Mouse (Mus musculus) embryonic facial prominence, embryonic 10.5 days (tissue): ENCODE measurements around the gene Abcc5. TPM values are rescaled to one million over a fixed set of nuclear protein-coding genes. Genes with fewer than 3 reads are reported as not detected.
"Not testable (repeated sequence)": the region's sequence is repeated elsewhere in the genome, so short reads cannot be mapped to it uniquely, and the experiment has no call there.

Source experiments
- DNase-seq: peaks from one replicate; pipeline ENCODE4 v3.0.0-alpha.2; 2017; ENCODE audit warnings: low spot score
- H3K27ac ChIP-seq: fragments of 300-500 bp; sonication (generic); replicated peaks from 2 replicates; pipeline ENCODE4 v1.5.1; 2016; ENCODE audit warnings: mild to moderate bottlenecking
- H3K27me3 ChIP-seq: fragments of 300-500 bp; sonication (generic); replicated peaks from 2 replicates; pipeline ENCODE4 v1.6.1; 2016; ENCODE audit warnings: low read depth, mild to moderate bottlenecking; ENCODE audit not compliant: poor library complexity, severe bottlenecking
- H3K36me3 ChIP-seq: fragments of 300-500 bp; sonication (generic); replicated peaks from 2 replicates; pipeline ENCODE4 v1.6.1; 2016; ENCODE audit warnings: mild to moderate bottlenecking, moderate library complexity
- H3K4me1 ChIP-seq: fragments of 300-500 bp; sonication (generic); 2 replicates; pipeline ENCODE4 v1.6.1; 2016
- H3K4me3 ChIP-seq: fragments of 300-500 bp; sonication (generic); 2 replicates; pipeline ENCODE4 v1.5.1; 2016; ENCODE audit warnings: mild to moderate bottlenecking, moderate library complexity
- H3K9me3 ChIP-seq: fragments of 300-500 bp; sonication (generic); 2 replicates; pipeline ENCODE4 v1.6.1; 2016; ENCODE audit warnings: mild to moderate bottlenecking
- WGBS: fragments of 180-500 bp; shearing (Covaris S2); methylation state at CpG from one replicate; pipeline ENCODE4 v1.1.7; 2016; 5-methylcytosine and 5-hydroxymethylcytosine counted together
- polyA plus RNA-seq: library from polyadenylated mRNA; unstranded; fragments of >200 nt; fragmentation: Nextera tagmentation; extraction: Ambion mirVana; gene quantifications from 2 replicates; pipeline ENCODE4 v1.2.1, GENCODE M21; 2016

The Abcc5 gene
- polyA plus RNA-seq, 1 experiment from 2014 or later, result 63.9 TPM

DNA sequence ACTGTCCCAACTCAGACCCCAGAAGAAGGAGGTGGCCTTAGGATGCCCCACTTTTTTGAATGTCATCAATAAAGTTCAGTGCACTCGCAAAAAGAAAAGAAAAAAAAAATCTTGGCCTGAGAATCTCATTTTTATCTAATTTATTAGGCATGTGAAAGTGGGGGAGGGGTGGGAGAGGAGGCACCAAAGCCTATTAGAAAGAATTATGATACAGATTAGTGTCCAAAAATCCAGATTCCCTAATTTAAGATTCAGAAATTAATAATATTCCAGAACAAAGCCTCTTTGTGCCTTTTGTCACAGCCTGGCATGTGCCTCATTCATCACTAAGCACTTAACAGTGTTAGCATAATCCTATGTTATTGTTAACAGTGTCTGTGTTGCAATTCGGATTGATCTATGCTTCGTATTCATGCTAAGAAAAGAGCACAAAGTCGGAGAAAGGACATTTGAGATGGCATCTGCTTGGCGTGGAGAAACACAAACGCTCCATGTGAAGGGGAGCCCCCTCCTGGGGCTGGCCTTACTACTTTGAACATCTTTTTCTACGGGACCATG lies 18.7 kb upstream of the Abcc5 start:
- Histone ChIP-seq H3K27ac (no peak overlapping the region), H3K9me3 (0 out of 2 replicates have a peak, but pooled peaks cover under 1% of the 10 kb centered on the region), H3K36me3 (no peaks in the 10 kb centered on the region), H3K4me1 (no peaks in the 10 kb centered on the region), H3K4me3 (no peak overlapping the region), H3K27me3 (no peaks in the 10 kb centered on the region)
- DNase-seq, result no peak
- WGBS, result 76% methylated on average over 7 of the region's 7 CpGs

DNA sequence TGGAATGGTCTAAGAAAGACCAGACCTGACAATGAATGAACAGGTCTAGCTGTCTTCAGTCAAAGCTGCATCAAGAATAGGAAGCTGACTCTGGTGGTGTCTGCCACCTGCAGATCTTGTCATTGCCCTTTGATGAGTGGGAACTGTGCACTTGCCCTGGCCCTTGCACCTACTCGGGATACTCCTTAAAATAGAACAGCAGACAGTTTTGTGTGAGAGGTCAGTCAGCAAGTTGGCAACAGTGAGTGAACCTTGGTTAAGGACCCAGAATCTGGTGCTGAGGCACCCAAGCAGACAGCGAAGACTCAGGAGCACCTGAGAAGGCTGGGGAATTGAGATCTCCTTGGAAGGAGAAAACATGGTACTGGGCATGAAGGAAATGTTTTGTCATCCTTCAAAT lies 16.7 kb upstream of the Abcc5 start:
- WGBS, result 88% methylated on average over 2 of the region's 2 CpGs
- H3K9me3 ChIP-seq, result peaks cover 4% of the 10 kb centered on the region; the same call in 1 of the 2 replicates
- no peaks in the 10 kb centered on the region for H3K36me3 ChIP-seq
- H3K27me3 ChIP-seq, result no peaks in the 10 kb centered on the region
- DNase-seq, result no peak
- no peak overlapping the region for H3K4me3 ChIP-seq
- no peaks in the 10 kb centered on the region for H3K4me1 ChIP-seq
- no peak overlapping the region for H3K27ac ChIP-seq

DNA sequence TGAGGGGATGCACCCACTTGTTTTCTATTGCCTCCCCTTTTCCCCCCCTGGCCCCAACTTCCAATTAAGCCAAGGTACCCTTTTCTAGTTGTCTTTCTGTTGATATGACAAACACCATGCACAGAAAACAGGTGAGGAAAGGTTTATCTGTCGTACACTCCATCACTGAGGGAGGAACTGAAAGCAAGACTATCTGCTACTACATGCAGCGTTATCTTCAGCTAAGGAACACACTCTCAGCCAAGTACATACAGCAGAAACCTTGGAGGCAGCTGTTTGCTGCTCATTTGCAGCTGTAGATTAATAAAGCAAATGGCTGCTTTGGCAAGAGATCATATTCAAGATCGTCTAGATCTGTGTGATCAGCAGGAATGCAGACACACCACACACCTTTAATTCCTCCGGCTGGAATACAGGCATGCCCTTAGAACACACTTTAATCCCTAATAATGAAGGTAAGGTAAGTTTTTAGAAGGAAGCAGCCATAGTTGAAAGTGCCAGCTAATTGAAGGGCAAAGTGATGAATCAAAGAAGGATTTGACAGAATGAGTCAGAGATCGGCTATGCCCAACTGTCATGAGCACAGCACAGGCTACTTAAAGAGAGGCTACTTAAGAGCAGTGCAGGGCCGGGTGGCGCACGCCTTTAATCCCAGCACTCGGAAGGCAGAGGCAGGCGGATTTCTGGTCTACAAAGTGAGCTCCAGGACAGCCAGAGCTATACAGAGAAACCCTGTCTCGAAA lies 12.7 kb upstream of the Abcc5 start:
- DNase-seq, result no peak
- no peak overlapping the region for H3K27ac ChIP-seq
- H3K4me1 ChIP-seq, result no peaks in the 10 kb centered on the region
- H3K27me3 ChIP-seq, result no peaks in the 10 kb centered on the region
- H3K36me3 ChIP-seq, result no peaks in the 10 kb centered on the region
- H3K9me3 ChIP-seq, result peaks cover 4% of the 10 kb centered on the region; the same call in 1 of the 2 replicates
- no peak overlapping the region for H3K4me3 ChIP-seq
- 88% methylated on average over 11 of the region's 11 CpGs for WGBS

DNA sequence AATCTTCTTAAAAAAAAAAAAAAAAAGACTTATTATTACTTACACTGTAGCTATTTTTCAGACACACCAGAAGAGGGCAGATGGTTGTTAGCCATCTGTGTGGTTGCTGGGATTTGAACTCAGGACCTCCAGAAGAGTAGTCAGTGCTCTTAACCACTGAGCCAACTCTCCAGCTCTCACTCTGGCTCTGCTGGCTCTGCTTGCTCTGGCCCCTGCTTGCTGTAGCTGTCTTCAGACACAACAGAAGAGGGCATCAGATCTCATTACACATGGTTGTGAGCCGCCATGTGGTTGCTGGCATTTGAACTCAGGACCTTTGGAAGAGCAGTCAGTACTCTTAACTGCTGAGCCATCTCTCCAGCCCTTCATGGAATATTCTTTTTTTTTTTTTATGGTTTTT lies 11.9 kb upstream of the Abcc5 start:
- not testable (repeated sequence) for H3K4me3 ChIP-seq, H3K36me3 ChIP-seq, H3K27ac ChIP-seq, H3K4me1 ChIP-seq, H3K9me3 ChIP-seq, DNase-seq, H3K27me3 ChIP-seq
- 92% methylated on average over 1 of the region's 1 CpGs for WGBS

DNA sequence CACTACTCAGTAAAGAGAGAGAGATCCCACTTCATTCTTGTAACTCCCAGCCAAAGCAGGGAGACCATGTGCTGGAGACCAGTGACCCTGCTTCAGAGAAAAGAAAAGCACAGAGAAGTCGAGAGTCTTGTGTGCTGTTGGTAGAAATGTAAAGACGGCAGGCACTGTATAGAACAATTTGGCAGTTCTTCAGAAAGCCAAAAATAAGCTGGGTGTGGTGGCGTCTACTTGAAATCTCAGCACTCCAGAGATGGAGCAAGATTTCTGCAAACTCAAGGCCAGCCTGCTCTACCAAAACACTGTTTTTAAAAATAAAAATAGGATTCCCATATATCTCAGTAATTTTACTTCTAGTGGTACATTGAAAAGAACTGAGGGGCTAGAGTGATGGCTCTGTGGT lies 10.1 kb upstream of the Abcc5 start:
- Histone ChIP-seq H3K36me3 (no peaks in the 10 kb centered on the region), H3K27ac (no peak overlapping the region), H3K4me1 (no peaks in the 10 kb centered on the region), H3K27me3 (no peaks in the 10 kb centered on the region), H3K9me3 (peaks cover 4% of the 10 kb centered on the region; the same call in 1 of the 2 replicates), H3K4me3 (no peak overlapping the region)
- 89% methylated on average over 3 of the region's 3 CpGs for WGBS
- no peak for DNase-seq

DNA sequence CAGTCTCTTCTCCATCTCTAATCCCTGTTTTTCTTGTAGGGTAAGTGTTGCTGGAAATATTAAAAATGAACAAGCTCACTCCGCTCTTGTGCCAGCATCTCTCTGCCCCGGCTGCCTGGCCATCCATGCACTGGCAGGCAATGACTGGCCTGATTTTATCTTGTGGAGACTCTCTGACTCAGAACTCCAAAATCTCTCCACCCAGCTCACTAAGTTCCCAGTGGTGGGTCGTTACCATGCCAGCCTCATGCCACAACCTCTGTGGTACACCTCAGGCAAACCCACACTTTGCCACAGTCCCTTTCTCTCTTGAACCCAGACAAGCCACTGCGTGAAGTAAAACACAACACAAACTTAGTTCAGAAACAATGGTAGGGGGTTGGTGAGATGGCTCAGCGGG lies 3.1 kb upstream of the Abcc5 start:
- no peak overlapping the region for H3K27ac ChIP-seq
- no peaks in the 10 kb centered on the region for H3K9me3 ChIP-seq
- WGBS, result 86% methylated on average over 5 of the region's 5 CpGs
- no peak overlapping the region for H3K4me3 ChIP-seq
- no peak for DNase-seq
- H3K27me3 ChIP-seq, result no peaks in the 10 kb centered on the region
- peaks cover 19% of the 10 kb centered on the region for H3K4me1 ChIP-seq
- no peaks in the 10 kb centered on the region for H3K36me3 ChIP-seq

DNA sequence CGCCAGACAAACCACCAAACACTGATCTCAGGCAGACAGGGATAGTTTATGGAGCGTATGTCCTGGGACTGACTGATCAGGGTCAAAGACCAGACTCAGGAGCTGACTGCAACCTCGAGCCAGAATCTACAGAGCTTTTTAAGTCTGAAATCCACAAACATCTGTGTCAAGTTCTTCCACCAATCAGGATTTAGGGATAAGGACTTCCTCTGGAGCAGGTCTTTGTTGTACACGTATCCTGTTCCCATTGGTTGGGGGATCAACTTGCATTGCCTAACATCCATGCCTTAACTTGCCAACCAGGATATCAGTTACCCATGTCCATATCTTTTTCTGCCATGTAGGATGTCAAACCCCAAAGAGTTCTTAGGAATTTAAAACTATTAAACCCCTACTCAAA lies 1.4 kb upstream of the Abcc5 start:
- no peak for DNase-seq
- Histone ChIP-seq H3K36me3 (no peaks in the 10 kb centered on the region), H3K27ac (no peak overlapping the region), H3K4me1 (peaks cover 19% of the 10 kb centered on the region), H3K4me3 (no peak overlapping the region), H3K27me3 (no peaks in the 10 kb centered on the region), H3K9me3 (no peaks in the 10 kb centered on the region)
- 81% methylated on average over 4 of the region's 4 CpGs for WGBS

DNA sequence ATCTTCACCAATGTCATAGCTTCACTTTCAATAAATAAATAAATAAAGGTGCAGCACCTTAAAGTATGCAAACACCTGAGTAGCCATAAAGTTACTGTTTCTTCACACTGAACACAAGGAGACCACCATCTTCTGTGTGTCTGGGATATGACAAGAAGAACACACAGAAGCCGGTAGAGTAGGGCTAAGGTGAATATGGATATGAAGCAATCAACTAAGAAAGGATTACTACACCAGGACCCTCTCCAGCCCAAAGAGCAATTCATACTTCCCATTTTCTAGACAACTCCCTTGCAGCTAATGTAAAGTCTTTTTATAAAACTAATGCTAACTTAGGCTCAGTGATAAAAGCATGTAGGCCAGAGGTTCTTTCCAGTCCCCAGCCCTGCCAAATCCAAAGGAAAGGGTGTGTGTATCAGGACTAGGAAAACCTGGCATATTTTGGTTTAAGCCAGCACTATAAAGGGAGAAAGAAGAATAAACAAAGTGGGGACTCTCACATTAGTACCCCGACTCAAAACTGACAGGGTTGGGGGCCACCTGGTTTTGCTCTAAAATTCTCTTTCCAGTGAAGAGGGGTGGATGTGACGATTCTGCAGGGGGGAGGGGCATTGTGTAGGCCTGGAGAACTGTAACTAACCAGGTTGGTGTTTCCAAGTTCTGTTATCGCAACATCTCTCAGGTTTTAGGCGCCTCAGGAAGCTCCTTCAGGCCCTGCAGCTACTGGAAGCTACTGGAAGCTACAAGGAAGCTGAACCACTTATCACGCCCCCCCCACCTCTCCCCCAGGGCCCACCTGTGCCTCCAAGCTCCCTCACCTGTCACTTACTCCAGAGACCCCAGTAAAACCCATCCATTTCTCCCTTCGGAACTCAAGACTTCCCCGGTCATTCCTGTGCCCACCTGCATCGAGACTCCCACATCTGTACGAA lies 1.2 kb downstream of the Abcc5 start:
- H3K9me3 ChIP-seq, result no peaks in the 10 kb centered on the region
- peak; percentile 12 for DNase-seq
- WGBS, result 58% methylated on average over 10 of the region's 10 CpGs
- peak overlapping the region; percentile 84 for H3K4me3 ChIP-seq
- 0 out of 2 replicates have a peak overlapping the region, but pooled peaks have one; percentile 89 for H3K27ac ChIP-seq
- H3K4me1 ChIP-seq, result peaks cover 19% of the 10 kb centered on the region
- peaks cover 19% of the 10 kb centered on the region for H3K36me3 ChIP-seq
- H3K27me3 ChIP-seq, result no peaks in the 10 kb centered on the region

DNA sequence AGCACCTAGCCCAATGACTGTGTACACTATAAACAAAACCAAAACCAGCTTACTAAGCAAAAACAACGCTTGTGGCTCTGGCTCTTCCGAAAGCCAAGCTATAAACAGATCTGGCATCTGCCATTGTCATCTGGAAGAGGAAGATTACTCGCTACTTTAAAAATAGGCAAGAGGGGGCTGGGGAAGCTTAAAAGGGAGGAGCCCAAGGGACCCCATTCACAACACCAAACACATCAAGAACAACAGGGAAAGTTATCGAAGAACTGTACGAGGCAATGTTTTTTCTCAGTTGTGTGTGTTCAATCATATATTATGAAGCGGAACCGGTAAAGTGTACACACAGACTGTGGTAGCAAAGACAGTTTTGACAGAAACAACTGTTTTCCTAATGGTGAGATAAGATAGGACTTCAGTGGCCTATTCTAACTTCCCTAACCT lies 1.9 kb downstream of the Abcc5 start:
- peaks cover 23% of the 10 kb centered on the region for H3K36me3 ChIP-seq
- no peak overlapping the region for H3K4me3 ChIP-seq
- no peaks in the 10 kb centered on the region for H3K9me3 ChIP-seq
- WGBS, result 90% methylated on average over 7 of the region's 7 CpGs
- DNase-seq, result no peak
- no peaks in the 10 kb centered on the region for H3K27me3 ChIP-seq
- H3K4me1 ChIP-seq, result peaks cover 19% of the 10 kb centered on the region
- H3K27ac ChIP-seq, result no peak overlapping the region

DNA sequence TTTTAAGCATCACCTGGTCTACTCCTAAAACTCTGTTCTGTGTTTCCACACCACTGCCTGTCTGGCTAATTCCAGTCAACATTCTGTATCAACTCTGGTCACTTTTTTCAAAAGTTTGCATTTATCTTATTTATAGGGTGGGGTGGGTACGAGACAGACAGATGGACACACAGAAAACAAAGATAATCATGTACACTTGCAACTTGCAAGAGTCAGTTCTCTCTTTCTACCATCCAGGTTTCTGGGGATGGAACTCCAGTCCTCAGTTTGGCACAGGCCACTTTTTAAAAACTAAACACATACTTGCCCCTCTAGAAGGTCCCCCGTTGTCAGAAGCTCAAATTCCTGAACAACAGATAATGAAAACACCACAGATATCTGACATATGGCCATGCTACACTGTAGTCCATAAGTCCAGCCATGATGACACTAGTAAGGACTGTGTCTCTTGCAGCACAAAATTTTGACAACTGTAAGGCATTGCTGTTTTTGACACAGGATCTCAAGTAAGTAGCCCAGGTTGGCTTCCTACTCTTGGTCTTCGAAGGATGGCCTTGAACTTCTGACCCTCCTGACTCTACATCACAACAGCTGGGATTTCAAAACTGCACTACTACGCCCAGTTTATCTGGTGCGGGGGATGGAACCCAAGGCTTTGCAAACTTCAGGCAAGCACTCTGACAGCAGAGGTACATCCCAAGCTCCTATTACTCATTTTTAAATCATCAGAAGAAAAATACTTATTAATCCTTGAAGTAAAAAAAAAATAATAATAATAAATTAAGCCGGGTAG lies 3.1 kb downstream of the Abcc5 start:
- Histone ChIP-seq H3K9me3 (no peaks in the 10 kb centered on the region), H3K36me3 (peaks cover 31% of the 10 kb centered on the region), H3K27ac (no peak overlapping the region), H3K4me3 (no peak overlapping the region), H3K27me3 (no peaks in the 10 kb centered on the region), H3K4me1 (peaks cover 19% of the 10 kb centered on the region)
- no peak for DNase-seq
- 87% methylated on average over 6 of the region's 6 CpGs for WGBS

DNA sequence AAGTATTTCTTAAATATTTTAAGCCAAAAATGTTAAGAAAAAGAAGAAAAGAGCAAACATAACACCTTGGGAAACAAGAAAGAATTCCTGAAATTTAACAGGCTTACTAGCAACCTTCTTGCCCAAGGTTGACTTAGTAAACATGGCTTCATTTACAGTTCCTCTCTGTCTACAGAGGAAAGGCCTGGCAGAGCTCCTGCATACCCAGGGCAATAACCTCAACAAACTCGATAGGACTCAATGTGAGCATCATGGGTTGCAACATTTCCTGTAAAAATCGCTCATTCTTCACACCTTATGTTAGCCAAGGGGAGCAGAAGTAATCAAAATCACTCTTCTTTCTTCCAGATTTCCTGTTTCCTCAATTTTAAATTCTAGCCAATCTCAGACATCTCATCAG lies 8.1 kb downstream of the Abcc5 start:
- no peak for DNase-seq
- Histone ChIP-seq H3K27me3 (no peaks in the 10 kb centered on the region), H3K4me1 (no peaks in the 10 kb centered on the region), H3K36me3 (peaks cover 36% of the 10 kb centered on the region), H3K9me3 (no peaks in the 10 kb centered on the region), H3K4me3 (no peak overlapping the region), H3K27ac (no peak overlapping the region)
- 88% methylated on average over 2 of the region's 2 CpGs for WGBS

DNA sequence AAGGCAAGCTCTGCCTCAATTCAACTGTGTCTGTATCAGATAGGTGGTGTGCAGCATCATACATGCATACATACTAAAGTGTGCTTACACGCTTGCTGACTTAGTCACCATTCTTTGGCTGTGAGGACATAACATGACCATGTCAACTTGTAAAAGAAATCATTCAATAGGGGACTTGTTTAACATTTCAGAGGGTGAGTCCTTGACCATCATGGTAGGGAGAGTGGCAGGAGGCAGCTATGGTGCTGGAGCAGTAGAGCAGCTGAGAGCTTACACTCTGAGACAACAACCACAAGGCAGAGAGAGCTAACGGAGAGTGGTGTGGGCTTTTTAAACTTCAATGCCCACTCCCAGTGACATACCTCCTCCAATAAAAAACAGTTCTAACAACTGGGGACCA lies 9.9 kb downstream of the Abcc5 start:
- 87% methylated on average over 2 of the region's 2 CpGs for WGBS
- no peaks in the 10 kb centered on the region for H3K9me3 ChIP-seq
- no peaks in the 10 kb centered on the region for H3K4me1 ChIP-seq
- no peaks in the 10 kb centered on the region for H3K27me3 ChIP-seq
- H3K4me3 ChIP-seq, result no peak overlapping the region
- DNase-seq, result no peak
- peaks cover 30% of the 10 kb centered on the region for H3K36me3 ChIP-seq
- H3K27ac ChIP-seq, result no peak overlapping the region
